Mouse (Mus musculus) retina, embryonic 14.5 days (tissue): Measurements from ENCODE around the gene Trem2.
A peak's percentile ranks its signal among the peaks of the same experiment; 100 is the strongest.
"Not testable (repeated sequence)": the region's sequence is repeated elsewhere in the genome, so short reads cannot be mapped to it uniquely, and the experiment has no call there.

Source experiments
- DNase-seq: peaks from one replicate; pipeline ENCODE4 v3.0.0-alpha.2; 2015; ENCODE audit warnings: low spot score

Trem2 gene

DNA sequence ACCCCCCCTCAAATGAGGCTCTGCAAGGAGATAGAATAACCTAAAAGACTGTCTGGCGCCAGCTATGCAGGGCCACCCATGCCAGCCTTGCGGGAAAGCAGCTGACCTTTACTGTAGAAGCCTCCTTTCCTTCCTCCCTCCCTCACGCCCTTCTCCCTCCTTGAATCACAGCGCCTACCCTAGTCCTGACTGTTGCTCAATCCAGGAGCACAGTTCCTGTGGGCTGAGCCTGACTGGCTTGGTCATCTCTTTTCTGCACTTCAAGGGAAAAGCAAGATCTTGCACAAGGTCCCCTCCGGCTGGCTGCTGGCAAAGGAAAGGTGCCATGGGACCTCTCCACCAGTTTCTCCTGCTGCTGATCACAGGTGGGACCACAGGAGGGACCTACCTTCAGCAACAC, at the start of gene Trem2:
Gene Trem2 (plus strand): TSS at position 171 of the 400 bp plus-strand sequence.
- no peak for DNase-seq

- peak; percentile 14 for DNase-seq
Measured at GRCm38 (mm10) chr17:48299203-48299602, 47.0 kb upstream of the Trem2 start, which contains the start of gene Treml2. Gene Treml2, plus strand, starts transcription at chr17:48299498.

DNA sequence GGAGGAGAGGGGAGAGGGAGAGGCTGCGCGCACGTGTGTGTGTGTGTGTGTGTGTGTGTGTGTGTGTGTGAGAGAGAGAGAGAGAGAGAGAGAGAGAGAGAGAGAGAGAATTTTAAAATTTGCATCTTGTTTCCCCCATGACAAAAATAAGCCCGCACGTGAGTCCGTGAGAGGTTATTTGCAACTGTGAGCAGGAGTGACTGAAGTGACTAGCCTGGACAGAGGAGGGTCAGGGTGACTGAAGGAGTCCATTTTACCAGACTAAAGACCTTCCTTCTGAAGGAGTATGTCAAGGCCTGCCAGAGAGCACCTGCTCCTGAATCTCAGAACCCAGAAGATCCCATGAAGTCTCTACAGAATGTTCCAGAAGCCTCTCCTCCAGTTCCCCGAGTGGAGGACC, 46.4 kb upstream of the Trem2 start:
- DNase-seq = no peak

GRCm38 (mm10) chr17:48300199-48300598, 46.0 kb upstream of the Trem2 start:
- no peak for DNase-seq

- DNase-seq = no peak
Measured at GRCm38 (mm10) chr17:48300861-48301260, 45.3 kb upstream of the Trem2 start.

- no peak for DNase-seq
Measured at GRCm38 (mm10) chr17:48301792-48302191, 44.4 kb upstream of the Trem2 start.

DNA sequence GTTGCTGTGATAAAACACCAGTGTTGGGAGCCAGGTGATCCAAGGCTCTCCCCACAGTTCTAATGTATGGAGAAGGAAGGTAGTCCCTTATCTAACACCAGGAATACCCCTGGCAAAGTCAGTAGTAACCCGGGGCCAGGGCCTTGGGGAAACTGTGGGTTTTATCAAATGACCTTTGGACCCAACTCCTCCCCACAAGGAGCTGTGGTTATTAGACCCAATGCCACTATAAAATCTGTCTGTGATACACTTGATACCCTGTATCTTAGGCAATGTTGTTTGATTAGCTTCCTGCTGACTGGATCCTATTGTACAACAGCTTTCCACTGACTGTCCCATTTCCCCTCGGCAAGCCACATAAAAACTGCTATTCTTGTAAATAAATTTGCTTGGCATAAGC, 34.1 kb upstream of the Trem2 start:
- DNase-seq = no peak

DNA sequence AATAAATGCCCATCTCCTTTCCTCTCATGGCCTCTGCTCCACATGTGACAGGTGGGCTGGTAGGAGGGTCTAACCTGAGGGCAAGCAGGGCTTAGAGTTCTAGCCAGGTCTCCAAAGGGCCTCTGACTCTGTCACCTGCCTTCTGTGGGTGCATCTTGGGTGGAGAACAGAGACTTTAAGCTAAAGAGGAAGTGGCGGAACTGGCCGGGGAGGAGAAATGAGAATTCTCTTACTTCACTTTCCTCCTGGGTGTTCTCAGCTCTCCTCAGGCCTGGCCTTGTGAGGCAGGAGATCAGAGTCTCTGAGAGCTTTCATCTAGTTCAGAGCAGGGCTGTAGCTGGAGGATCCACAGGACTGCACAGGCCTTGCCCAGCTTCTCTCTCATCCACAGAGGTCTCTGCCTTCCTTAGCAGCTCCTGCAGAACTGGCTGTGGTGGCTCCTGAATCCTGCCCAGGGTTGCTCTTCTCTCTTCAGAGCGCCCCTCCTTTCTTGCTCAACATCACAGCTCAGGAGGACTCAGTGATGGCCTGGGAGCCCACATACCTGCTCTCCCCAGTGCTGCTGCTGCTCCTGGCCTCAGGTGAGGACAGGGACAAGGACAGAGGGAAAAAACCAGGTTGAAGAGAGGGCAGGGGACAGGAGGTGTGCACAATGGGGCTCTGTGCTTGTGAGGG, 30.2 kb upstream of the Trem2 start, which contains the start of gene B430306N03Rik:
Gene B430306N03Rik (plus strand): TSS at position 237 of the 675 bp plus-strand sequence.
- not testable (repeated sequence) for DNase-seq

- DNase-seq = no peak
Measured at GRCm38 (mm10) chr17:48318686-48319085, 27.5 kb upstream of the Trem2 start.

GRCm38 (mm10) chr17:48321279-48321678, 24.9 kb upstream of the Trem2 start:
- no peak for DNase-seq

DNA sequence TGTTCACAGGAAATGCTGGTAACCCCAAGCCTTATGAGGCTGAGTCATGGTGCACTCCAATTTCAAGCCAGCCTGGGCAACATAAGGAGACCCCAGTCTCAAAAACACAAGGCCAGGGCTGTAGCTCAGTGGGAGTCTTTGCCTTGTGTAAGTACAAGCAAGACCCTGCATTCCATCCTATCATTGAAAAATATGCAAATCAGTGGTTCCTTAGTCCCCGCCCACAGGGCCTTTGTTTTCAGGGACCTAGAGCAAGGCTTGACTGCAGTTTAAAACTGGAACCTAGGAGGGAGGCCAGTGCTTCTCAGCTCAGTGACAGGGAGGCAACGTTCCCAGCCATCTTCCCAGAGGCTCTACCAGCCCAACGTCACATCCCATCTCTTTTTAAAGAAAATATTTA, 23.0 kb upstream of the Trem2 start:
- DNase-seq = peak; percentile 7

DNA sequence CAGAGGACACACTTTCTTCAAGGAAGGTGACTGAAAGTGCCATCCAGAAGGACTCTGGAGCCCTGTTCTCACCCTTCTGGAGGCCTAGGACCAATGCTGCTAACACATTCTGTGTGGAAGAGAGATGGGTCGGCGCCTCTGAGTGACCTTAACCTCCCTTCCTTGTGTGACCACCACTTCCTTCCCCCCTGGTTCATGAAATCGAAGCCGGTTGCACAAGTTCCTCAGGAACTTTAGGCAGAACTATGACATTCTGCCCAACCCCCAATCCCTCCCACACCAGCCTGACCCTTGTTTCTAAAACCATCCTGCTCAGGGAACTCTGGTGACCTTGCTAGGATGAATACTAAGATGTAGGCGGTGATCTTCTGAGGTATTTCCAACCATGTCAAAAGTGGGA, 21.9 kb upstream of the Trem2 start:
- DNase-seq = no peak

- DNase-seq = no peak
Measured at GRCm38 (mm10) chr17:48325093-48325492, 21.1 kb upstream of the Trem2 start.

- DNase-seq = no peak
Measured at GRCm38 (mm10) chr17:48325638-48326037, 20.6 kb upstream of the Trem2 start.

DNA sequence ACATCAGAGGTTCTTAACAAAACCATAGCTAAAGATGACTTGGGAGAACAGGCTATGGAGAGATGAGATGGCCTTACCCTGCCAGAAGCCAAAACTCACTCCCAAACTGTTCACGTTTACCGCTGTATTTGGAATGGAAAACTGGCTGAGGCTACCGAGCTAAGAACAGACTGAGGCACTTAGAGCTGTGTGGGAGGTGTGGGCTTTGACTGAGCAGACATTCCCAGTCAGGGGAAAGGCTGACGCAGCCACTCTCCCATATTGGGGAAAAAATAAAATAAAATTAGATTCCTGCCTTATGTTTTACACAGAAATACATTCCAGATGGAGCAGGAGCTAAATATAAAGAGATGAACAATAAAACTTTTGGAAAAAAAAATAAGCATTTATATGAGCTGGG, 19.5 kb upstream of the Trem2 start:
- no peak for DNase-seq

- DNase-seq = no peak
Measured at GRCm38 (mm10) chr17:48332524-48332923, 13.7 kb upstream of the Trem2 start.

- no peak for DNase-seq
Measured at GRCm38 (mm10) chr17:48334186-48334585, 12.0 kb upstream of the Trem2 start.

GRCm38 (mm10) chr17:48336857-48337256, 9.3 kb upstream of the Trem2 start:
- peak; percentile 92 for DNase-seq

GRCm38 (mm10) chr17:48340267-48340666, 5.9 kb upstream of the Trem2 start:
- DNase-seq = no peak

GRCm38 (mm10) chr17:48341947-48342346, 4.3 kb upstream of the Trem2 start:
- DNase-seq = no peak

GRCm38 (mm10) chr17:48343065-48343464, 3.1 kb upstream of the Trem2 start:
- no peak for DNase-seq

DNA sequence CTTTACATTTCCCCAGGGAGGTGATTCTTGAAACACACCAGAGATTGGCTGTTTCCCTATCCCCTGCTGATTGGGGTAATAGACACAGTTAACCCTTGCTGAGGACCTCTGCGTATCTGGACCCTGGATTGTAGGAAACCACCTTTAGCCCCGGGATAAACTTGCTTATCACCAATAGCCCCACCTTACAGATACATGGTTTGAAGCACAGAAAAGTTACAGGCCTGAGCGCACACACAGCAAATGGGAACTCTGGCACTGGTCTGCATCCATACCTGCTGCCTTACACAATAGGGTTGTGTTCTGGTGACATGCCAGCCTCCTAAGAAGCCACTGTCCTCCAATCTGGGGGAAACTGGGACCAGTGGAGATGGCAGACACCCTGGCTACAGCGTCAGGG, 377 bp upstream of the Trem2 start:
- DNase-seq = no peak

- no peak for DNase-seq
Measured at GRCm38 (mm10) chr17:48346834-48347233, 633 bp downstream of the Trem2 start.

- DNase-seq = no peak
Measured at GRCm38 (mm10) chr17:48347287-48347686, 1.1 kb downstream of the Trem2 start.
